Mouse (Mus musculus): ENCODE data around the gene Emilin1.

The Emilin1 gene

GRCm38 (mm10) chr5:30921256-30922033 is 8.2 kb downstream of the Emilin1 start, which contains the start of gene Khk:
TSS of gene Khk (plus strand) at chr5:30921431.
- in situ Hi-C loops (cut with MboI; ENCODE audit: unreplicated experiment in 2 of 2) = loop anchor here in 1 of 2 experiments (5.0 kb wide), 1 partner anchor 109 kb away; the partner anchor contains the start of gene Mapre3

- in situ Hi-C loops (cut with MboI; ENCODE audit: unreplicated experiment in 2 of 2) = loop anchor here in 1 of 2 experiments (5.0 kb wide), 1 partner anchor 110 kb away; the partner anchor contains the start of gene Mapre3
Measured at GRCm38 (mm10) chr5:30922581-30923041, 9.4 kb downstream of the Emilin1 start.

DNA sequence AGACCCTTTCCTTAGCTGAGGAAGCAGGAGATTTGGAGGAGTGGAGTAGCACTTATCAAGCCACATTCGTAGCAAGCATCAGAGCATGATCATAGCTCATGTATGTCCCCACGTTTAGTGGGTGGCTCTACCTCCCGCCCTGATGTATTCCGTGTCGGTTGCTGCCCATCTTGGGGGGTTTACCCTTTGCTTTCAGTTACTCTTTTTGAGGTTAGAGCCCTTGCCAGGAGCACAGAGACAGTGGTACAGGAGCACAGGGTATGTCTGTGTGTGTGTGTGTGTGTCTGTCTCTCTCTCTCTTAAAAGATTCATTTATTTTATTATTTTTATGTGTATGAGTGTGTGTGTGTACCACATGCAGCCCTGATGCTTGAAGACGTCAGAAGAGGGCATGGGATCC is 9.9 kb downstream of the Emilin1 start:
- in situ Hi-C loops (cut with MboI; ENCODE audit: unreplicated experiment in 2 of 2) = loop anchor here in 1 of 2 experiments (5.0 kb wide), 1 partner anchor 111 kb away; the partner anchor contains the start of gene Mapre3

DNA sequence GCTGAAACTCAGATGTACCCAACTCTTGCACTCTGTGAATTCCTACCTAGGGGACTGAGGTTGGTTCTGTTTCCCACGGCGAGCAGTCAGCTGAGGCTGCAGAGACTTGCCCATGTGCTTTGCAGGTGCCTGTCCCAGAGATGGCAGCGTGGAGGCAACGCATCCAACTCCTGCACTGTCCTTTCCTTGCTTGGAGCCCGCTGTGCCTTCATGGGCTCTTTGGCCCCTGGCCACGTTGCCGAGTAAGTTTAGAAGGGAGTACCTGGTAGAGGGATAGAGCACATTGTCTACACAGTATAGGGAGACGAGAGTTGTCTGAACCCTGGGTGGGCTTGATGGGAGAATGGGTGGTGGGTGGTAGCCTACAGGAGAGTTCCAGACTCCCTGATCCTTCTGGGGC is 11.4 kb downstream of the Emilin1 start:
- in situ Hi-C loops (cut with MboI; ENCODE audit: unreplicated experiment in 2 of 2) = loop anchor here in 1 of 2 experiments (5.0 kb wide), 1 partner anchor 112 kb away; the partner anchor contains the start of gene Mapre3

DNA sequence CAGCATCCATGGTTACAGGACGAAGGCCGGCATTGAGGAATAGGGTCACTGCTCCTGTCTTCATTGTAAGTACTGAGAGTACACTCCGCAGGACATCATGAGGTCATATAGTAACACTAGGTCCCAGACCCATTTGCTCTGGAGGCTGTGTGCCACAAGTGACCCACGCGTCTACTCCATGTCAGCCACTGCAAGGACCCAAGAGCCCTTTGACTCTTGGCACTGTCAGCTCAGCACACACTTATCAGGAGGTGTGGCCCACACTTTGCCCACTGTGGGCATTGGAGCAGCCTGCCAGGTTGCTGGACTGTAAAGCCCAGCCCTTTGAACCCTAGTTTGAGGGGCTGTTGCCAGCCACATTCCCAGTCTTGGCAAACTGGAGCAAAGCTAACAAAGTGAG is 12.0 kb downstream of the Emilin1 start:
- in situ Hi-C loops (cut with MboI; ENCODE audit: unreplicated experiment in 2 of 2) = no loop called here

DNA sequence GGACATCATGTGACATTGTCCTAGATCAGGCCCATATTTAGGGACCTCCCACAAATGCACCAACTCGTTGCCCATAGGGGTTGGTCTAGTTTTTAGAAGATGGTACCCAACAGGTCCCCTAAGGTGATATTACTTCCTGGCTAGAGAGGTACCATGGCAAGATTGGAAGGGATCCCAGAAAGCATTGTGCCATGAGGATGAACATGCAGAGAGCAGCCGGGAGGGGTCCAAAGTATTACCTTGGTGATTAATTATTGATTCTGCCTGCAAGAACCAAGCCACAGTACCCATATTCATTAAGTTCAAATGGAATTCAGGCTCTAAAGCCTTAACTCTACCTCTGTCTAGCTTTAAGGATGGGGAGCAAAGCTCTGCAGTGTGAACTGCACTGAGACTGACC is 12.9 kb downstream of the Emilin1 start:
- in situ Hi-C loops (cut with MboI; ENCODE audit: unreplicated experiment in 2 of 2) = no loop called here

DNA sequence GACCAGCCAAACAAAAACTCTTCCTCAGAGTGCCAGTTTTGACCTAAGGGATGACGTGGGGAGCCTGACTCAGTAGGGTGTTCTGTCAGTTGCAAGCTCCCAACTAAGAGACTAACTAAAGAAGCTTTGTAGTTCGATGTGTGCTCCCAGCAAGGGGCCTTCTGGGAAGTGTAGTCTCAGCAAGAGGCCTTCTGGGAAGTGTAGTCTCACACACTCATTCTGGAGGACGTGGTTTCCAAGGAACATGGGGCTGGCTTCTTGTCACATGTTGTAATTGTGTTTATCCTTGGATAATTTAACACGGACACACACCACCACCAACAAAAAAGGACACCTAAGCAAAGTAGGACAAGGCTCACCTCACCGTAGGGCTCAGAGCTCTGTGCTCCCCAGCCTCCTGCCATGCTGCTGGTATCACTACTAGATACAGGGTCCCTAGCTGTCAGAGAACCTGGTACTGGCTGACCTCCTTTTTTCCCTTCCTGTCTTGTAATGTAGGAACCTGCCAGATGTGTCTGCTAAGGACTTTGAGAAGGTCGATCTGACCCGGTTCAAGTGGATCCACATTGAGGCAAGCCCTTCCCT is 14.8 kb downstream of the Emilin1 start:
- in situ Hi-C loops (cut with MboI; ENCODE audit: unreplicated experiment in 2 of 2) = no loop called here

DNA sequence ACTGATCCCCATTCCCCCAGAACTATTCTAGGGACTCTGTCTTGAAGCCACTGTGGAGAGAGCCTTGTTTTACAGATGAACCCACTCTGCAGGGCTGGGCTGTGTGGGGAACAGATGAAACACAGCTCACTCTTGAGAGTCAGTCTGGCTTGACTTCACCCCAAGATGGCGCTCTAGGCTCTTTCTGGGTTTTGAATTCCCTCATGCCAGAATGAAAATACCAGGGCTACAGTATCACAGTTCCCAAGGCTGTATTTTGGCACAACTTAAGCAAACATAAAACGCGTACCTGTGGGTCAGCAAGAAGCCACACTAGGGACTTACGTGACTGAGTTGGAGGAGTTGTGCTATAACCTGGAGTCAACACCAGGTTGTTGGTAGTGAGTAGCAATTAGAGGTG is 16.9 kb downstream of the Emilin1 start:
- in situ Hi-C loops (cut with MboI; ENCODE audit: unreplicated experiment in 2 of 2) = loop anchor here (5.0 kb wide), 2 partner anchors 72 to 128 kb away; no protein-coding TSS in a partner anchor

GRCm38 (mm10) chr5:30930846-30931245 is 17.6 kb downstream of the Emilin1 start:
- in situ Hi-C loops (cut with MboI; ENCODE audit: unreplicated experiment in 2 of 2) = loop anchor here (5.0 kb wide), 2 partner anchors 71 to 129 kb away; no protein-coding TSS in a partner anchor

GRCm38 (mm10) chr5:30931378-30931777 is 18.2 kb downstream of the Emilin1 start:
- in situ Hi-C loops (cut with MboI; ENCODE audit: unreplicated experiment in 2 of 2) = loop anchor here (5.0 kb wide), 2 partner anchors 71 to 129 kb away; no protein-coding TSS in a partner anchor

DNA sequence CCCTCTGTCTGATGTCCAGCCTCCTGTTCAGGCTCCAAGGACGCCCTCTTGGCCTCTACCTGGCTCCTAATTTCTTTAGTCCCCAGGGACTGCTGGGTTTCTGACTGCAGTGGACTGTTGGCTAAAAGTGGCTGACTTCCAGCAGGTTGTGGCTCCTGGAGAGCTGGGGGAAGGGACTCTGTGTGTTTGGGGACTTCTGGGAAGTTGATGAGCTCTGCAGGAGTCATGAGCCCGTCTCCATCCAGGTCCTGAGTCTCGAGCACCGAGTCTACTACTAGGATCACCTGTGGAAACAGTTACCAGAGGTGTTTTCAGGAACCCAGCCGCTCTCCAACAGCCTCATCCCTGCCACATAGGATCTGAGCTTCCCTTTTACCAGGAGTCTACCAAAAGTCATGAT is 20.5 kb downstream of the Emilin1 start:
- in situ Hi-C loops (cut with MboI; ENCODE audit: unreplicated experiment in 2 of 2) = loop anchor here (5.0 kb wide), 2 partner anchors 69 to 131 kb away; no protein-coding TSS in a partner anchor

- in situ Hi-C loops (cut with MboI; ENCODE audit: unreplicated experiment in 2 of 2) = loop anchor here (5.0 kb wide), 2 partner anchors 67 to 133 kb away; no protein-coding TSS in a partner anchor
Measured at GRCm38 (mm10) chr5:30934725-30935461, 21.7 kb downstream of the Emilin1 start.

GRCm38 (mm10) chr5:30943004-30943403 is 29.8 kb downstream of the Emilin1 start:
- in situ Hi-C loops (cut with MboI; ENCODE audit: unreplicated experiment in 2 of 2) = no loop called here

DNA sequence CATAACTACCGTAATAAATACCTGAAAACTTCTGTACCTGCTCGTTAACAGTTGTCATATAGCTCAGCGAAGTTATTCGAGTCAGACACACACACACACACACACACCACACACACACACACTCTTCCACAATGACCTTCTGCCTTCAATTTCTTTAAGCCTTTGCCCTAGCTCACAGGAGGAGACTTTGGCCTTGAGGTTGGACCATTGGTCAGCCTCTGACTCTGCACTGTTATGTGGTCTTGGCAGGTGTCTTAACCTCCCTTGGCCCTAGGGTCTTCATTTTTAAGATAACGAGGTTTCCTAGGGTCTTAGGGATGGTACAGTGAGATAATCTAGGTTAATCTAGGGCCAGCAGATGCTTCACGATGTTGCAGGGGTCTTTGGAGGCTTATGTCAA is 31.1 kb downstream of the Emilin1 start:
- in situ Hi-C loops (cut with MboI; ENCODE audit: unreplicated experiment in 2 of 2) = no loop called here

GRCm38 (mm10) chr5:30944956-30945781 is 32.0 kb downstream of the Emilin1 start, which contains the start of gene Cgref1:
TSS of gene Cgref1 (minus strand) at chr5:30945591.
- in situ Hi-C loops (cut with MboI; ENCODE audit: unreplicated experiment in 2 of 2) = no loop called here

DNA sequence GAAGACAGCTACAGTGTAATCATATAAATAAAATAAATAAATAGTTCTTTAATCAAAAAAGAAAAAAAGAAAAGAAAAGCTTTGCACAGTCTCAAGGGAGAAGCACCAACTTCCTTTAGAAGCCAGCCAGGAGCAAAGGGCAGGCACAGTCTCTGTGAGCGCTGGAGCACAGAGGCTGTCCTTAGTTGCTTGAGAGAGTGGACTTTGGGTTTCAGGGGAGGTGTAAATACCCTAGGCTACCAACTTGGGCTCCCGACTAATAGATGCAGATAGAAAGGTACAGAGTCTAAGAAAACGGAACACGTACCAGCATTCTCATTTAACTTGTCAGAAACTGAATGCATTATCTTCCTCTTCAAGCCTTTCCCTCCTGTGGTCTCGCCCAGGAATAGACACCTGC is 35.4 kb downstream of the Emilin1 start:
- in situ Hi-C loops (cut with MboI; ENCODE audit: unreplicated experiment in 2 of 2) = no loop called here

DNA sequence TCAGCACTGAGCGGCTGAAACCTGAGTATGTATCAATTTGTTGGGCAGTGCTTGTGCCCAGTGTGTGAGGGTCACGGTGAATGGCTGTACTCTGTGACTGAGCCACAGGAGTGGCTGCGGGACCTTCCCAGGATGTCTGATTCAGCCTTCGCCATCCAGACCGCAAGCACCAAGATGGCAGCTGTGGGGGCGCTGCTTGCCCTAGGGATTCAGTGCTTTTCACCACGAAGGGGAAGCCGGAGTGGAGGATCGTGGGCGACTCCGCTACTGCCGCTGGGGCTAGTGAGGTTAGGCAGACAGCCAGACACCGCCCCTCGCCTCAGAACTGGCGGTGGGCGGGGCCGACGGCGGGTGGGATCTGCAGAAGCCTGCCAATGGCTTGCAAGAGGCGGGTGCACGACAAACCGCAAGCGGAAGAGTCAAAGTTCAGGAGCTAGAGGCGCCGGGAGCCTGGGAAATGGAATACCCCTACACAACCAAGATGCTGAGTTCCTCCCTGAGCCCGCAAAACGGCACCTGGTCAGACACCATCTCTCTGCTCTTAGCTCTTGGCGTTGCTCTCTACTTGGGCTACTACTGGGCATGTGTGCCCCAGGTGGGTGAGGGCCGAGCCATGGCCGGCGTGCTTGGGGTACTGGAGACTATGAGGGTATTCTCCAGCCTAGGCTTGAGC is 36.6 kb downstream of the Emilin1 start:
- in situ Hi-C loops (cut with MboI; ENCODE audit: unreplicated experiment in 2 of 2) = no loop called here

GRCm38 (mm10) chr5:30950451-30950850 is 37.2 kb downstream of the Emilin1 start:
- in situ Hi-C loops (cut with MboI; ENCODE audit: unreplicated experiment in 2 of 2) = no loop called here

DNA sequence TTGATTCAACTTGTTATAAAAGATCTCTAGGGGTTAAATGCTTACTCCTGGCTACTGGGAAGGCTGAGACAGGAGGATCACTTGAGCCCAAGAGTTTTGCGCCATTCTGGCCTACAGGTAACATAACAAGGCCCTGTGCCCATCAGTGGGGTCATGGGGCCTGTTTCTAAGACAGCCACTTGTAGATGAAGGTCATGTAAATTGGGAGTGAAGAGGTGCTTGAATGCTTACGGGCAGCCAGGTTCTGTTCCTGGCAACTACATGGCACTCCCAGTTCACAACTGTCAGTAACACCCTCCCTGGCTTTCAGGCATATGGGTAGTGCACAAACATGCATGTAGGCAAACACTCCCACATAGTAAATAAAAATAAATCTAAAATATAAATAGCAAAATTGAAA is 37.7 kb downstream of the Emilin1 start:
- in situ Hi-C loops (cut with MboI; ENCODE audit: unreplicated experiment in 2 of 2) = no loop called here

All from v-Abl transformed pro-B cells (cell line).